Mouse (Mus musculus): ENCODE results near the gene Ddc. TPM values are rescaled to one million over a fixed set of nuclear protein-coding genes. Genes with fewer than 3 reads are reported as not detected.
A peak's percentile ranks its signal among the peaks of the same experiment; 100 is the strongest.

Ddc gene
- polyA plus RNA-seq, 1 experiment, result 3.6 TPM

DNA sequence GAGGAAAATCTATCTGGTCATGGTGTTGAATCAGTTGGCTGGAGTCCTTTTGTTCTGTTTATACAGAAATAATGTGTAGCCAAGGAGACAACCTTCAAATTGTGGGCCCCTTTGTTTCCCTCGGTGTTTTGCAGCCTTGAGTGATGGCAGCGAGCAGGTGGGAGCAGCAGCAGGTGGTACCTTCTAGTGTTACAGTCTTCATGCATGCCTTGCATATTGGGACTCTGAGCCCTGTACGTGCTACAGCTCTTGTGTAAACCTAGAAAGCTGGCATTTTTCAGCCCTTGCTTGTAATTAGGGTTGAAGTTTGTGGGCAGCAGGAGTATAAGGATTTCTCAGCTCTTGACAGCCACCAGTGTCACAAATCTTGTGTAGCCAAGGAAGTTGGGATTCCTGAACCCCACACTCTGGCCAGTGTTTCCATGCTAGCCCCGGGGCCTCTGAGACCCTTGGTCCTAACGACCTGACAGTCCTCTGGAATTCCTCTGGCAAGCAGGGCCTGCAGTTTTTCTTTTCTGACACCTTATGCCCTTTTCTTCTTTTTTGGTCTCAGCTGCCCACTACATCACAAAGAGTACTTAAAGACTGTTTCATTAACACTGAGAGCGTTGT is 42.8 kb downstream of the Ddc start:
- DNase-seq, result no peak
- H3K4me1 ChIP-seq (ENCODE audit: control insufficient read depth, insufficient read depth, low read length), result no peaks in the 10 kb centered on the region; the same call in 1 of the 2 replicates
- H3K4me3 ChIP-seq (replicated peaks; ENCODE audit: extremely low read depth, low read depth, low read length), result no peak overlapping the region
- TF ChIP-seq POLR2A (IDR thresholded peaks at IDR 0.05; ENCODE audit: borderline replicate concordance, extremely low read depth, low read depth, low read length) (no peak), CTCF (IDR thresholded peaks at IDR 0.05; ENCODE audit: insufficient read depth, low read length) (no peak)
- WGBS, result 57% methylated on average over 6 of the region's 6 CpGs

DNA sequence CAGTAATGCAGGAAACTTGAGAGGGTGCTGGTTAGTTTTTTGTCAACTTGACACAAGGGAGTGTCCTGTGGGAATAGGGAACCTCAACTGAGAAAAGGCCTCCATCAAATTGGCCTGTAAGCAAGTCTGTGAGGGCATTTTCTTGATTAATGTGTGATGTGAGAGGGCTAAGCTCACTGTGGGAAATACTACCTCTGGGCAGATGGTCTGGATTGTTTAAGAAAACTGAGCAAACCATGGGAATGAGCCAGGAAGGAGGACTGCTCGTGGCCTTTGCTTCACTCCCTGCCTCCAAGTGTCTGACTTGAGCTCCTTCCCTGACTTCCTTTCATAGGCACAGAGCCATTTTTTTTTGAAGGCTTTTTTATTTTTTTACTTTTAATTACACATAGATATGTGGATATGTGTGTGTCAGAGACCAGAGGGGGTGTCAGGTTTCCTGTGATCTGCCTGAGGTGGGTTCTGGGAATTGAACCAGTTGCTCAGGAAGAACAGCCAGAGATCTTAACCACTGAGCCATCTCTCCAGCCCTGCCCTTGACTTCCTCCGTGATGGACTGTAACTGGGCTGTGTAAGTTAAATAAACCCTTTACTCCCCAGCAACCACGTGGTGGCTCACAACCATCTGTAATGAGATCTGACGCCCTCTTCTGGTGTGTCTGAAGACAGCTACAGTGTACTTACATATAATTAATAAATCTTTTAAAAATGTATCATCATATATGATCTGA is 44.0 kb downstream of the Ddc start:
- Histone ChIP-seq H3K4me1 (ENCODE audit: control insufficient read depth, insufficient read depth, low read length) (no peaks in the 10 kb centered on the region; the same call in 1 of the 2 replicates), H3K4me3 (replicated peaks; ENCODE audit: extremely low read depth, low read depth, low read length) (no peak overlapping the region)
- no peak for TF ChIP-seq POLR2A (IDR thresholded peaks at IDR 0.05; ENCODE audit: borderline replicate concordance, extremely low read depth, low read depth, low read length)
- TF ChIP-seq CTCF (IDR thresholded peaks at IDR 0.05; ENCODE audit: insufficient read depth, low read length), result no peak
- 45% methylated on average over 4 of the region's 4 CpGs for WGBS
- DNase-seq, result no peak

DNA sequence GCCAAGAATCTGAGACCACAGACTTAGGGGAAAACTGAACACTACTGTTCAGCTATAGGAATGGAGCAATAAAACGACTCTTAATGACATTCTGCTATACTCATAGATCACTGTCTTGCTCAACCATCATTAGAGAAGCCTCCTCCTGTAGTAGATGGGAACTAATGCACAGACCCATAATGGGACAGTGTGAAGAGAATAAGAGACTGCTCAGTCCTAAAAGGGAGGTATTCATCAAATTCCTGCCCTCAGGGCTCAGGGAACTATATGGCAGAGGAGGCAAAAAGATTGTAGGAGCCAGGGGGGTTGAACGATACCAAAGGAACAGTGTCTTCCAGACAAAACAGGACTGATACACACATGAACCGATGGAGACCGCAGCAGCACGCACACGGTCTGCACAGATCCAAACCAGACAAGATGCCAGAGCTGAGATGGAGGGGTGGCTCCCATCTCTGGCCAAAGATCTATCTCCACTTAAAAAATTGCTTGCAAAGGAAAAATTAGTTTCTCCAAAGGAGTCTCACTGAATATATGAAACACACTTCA is 45.9 kb downstream of the Ddc start:
- Histone ChIP-seq H3K4me1 (ENCODE audit: control insufficient read depth, insufficient read depth, low read length) (no peaks in the 10 kb centered on the region; the same call in 1 of the 2 replicates), H3K4me3 (replicated peaks; ENCODE audit: extremely low read depth, low read depth, low read length) (no peak overlapping the region)
- TF ChIP-seq POLR2A (IDR thresholded peaks at IDR 0.05; ENCODE audit: borderline replicate concordance, extremely low read depth, low read depth, low read length), result no peak
- TF ChIP-seq CTCF (IDR thresholded peaks at IDR 0.05; ENCODE audit: insufficient read depth, low read length), result no peak
- no peak for DNase-seq
- 76% methylated on average over 6 of the region's 6 CpGs for WGBS

DNA sequence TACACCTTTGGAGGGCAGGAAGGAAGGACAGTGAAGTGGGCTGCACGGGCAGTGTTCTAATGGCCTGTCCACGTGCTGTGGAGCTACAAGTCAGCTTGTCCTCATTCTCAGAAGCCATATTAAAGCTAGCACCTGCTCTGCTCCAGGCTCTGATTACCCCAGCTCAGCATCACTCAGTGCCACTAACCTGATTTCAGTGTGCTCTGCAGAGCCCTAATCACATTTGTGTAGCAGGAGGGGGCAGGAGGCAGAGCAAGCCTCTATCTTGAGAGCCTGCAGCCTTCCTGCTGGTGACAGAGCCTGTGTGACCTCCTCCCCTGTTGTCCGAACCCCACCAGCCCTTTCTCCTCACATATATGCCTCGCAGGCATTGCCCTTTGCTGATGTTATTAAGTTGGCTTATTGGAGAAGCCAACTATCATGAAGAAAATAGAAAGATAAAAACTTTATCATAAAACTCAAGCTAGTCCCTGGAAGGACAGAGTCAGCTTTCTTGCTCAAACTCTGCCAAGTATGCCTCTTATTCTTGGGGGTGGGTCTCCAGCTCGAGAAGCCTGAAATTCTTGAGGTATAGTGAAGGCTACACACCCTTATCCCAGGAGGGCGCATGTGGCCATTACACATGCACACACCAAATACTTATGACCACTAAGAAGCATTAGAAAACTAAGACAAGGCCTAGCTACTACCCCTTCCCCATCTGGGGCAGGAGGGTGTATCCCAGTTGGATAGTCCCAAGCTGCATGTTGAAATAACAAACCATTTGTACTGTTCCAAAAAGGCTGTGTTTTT is 47.3 kb downstream of the Ddc start:
- DNase-seq, result no peak
- WGBS, result 70% methylated on average over 6 of the region's 6 CpGs
- H3K4me1 ChIP-seq (ENCODE audit: control insufficient read depth, insufficient read depth, low read length), result no peaks in the 10 kb centered on the region
- no peak for TF ChIP-seq POLR2A (IDR thresholded peaks at IDR 0.05; ENCODE audit: borderline replicate concordance, extremely low read depth, low read depth, low read length)
- no peak for TF ChIP-seq CTCF (IDR thresholded peaks at IDR 0.05; ENCODE audit: insufficient read depth, low read length)
- no peak overlapping the region for H3K4me3 ChIP-seq (replicated peaks; ENCODE audit: extremely low read depth, low read depth, low read length)

DNA sequence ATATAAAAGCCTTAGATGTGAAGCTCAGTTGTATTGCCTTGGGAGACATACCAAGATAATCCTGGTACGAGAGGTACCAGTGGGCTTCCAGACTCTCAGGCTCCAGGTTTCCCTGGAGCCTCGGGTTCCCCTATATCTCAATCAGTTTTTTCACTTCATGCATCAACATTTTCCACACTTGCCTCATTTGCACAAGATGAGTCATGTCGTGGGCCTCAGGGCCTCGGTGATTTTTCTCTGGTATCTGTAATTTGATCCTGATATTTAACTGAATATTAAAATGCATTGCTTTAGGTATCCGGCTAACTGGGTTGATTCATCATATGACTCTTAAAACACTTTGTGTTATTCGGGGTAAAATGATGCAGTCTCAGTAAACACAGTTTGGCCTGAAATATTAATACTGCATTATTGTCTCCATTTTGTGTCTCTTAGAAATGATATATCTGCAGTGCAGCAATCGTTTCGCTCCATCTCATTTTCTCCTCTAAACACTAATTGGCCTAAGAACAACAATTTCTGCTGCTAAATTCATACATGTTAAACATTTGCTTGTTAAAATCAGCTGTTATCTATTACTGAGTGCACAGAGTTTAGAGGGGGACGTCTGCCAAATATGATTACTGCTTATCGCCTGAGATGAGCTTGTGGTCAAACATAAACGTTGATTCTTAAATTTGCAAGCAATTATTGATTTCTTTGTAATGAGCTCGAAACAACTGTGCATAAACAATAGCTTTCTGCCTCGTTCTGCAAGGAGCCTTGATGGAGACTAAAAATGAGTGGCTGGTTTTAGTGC is 48.2 kb downstream of the Ddc start:
- WGBS, result 70% methylated on average over 13 of the region's 13 CpGs
- no peak for TF ChIP-seq POLR2A (IDR thresholded peaks at IDR 0.05; ENCODE audit: borderline replicate concordance, extremely low read depth, low read depth, low read length)
- TF ChIP-seq CTCF (IDR thresholded peaks at IDR 0.05; ENCODE audit: insufficient read depth, low read length), result no peak
- no peak overlapping the region for H3K4me3 ChIP-seq (replicated peaks; ENCODE audit: extremely low read depth, low read depth, low read length)
- DNase-seq, result no peak
- no peaks in the 10 kb centered on the region for H3K4me1 ChIP-seq (ENCODE audit: control insufficient read depth, insufficient read depth, low read length)

DNA sequence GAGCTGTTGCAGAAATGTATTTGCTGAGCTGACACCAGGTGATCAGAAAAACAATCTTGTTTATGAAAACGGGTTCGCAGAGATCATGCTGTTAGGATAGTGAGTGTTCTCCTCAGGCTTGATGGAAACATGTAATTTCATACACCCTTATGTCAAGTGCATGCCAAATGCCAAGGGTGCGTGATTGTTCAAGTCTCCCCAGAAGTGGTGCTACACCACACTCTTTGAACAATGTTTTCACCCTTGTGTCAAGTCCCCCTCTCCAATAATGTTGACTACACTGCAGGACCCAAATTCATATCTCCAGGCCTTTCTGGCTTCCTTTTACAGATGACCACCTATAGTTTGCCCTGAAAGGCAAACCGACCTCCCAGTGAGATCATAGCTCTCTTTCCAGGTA is 49.5 kb downstream of the Ddc start:
- WGBS, result 73% methylated on average over 4 of the region's 4 CpGs
- Histone ChIP-seq H3K4me1 (ENCODE audit: control insufficient read depth, insufficient read depth, low read length) (no peaks in the 10 kb centered on the region), H3K4me3 (replicated peaks; ENCODE audit: extremely low read depth, low read depth, low read length) (no peak overlapping the region)
- DNase-seq, result no peak
- TF ChIP-seq CTCF (IDR thresholded peaks at IDR 0.05; ENCODE audit: insufficient read depth, low read length) (no peak), POLR2A (IDR thresholded peaks at IDR 0.05; ENCODE audit: borderline replicate concordance, extremely low read depth, low read depth, low read length) (no peak)

DNA sequence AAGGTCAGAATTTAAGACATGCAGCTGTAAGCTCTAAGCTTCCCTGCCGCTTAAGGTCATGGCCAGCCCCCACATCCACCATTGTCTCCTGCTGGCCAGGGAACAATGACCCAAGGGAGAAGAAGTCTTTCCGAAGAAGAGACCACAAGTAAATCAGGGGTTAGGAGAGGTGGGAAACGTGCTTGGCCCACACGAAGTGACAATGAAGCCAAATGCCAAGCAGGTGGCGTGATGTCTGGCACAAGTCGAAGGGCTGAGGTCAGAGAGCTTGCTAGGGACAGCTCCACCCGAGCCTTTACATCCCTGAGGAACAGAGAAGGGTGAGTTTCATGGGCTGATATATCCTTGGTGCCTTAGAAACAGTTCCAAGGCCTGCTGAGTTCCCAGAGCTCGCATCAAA is 52.9 kb downstream of the Ddc start:
- no peak for DNase-seq
- TF ChIP-seq POLR2A (IDR thresholded peaks at IDR 0.05; ENCODE audit: borderline replicate concordance, extremely low read depth, low read depth, low read length) (no peak), CTCF (IDR thresholded peaks at IDR 0.05; ENCODE audit: insufficient read depth, low read length) (no peak)
- 75% methylated on average over 8 of the region's 8 CpGs for WGBS
- no peak overlapping the region for H3K4me3 ChIP-seq (replicated peaks; ENCODE audit: extremely low read depth, low read depth, low read length)
- H3K4me1 ChIP-seq (ENCODE audit: control insufficient read depth, insufficient read depth, low read length), result no peaks in the 10 kb centered on the region

DNA sequence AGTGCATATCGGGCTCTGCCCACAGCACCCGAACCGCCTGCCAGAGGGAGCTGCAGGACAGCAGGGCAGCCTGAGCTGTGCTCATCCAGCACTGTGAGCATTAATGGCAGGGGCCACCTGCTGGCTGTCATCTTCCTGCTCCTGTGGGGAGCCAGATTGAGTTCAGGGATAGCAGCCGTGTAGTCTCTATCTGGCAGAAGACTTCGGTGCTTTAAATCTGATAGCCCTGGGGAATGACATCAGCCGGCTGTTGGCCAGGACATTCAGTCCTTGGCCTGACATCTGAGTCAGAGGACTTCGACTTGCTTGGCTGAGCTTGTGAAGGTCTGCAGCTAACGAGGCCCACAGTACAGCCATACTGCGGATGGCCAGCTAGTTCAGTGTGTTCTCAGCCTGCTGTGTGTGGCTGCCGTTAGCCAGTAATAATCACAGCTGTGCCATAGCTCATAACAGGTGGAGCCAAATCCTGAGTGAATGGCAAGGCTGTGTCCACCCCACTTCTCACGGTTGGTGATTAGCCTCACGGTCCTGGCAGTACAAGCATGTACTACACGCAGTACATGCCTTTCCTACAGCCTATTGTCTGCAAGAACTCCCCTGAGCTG is 53.5 kb downstream of the Ddc start:
- Histone ChIP-seq H3K4me1 (ENCODE audit: control insufficient read depth, insufficient read depth, low read length) (no peaks in the 10 kb centered on the region), H3K4me3 (replicated peaks; ENCODE audit: extremely low read depth, low read depth, low read length) (no peak overlapping the region)
- TF ChIP-seq CTCF (IDR thresholded peaks at IDR 0.05; ENCODE audit: insufficient read depth, low read length) (peak; percentile 51), POLR2A (IDR thresholded peaks at IDR 0.05; ENCODE audit: borderline replicate concordance, extremely low read depth, low read depth, low read length) (no peak)
- DNase-seq, result no peak
- WGBS, result 58% methylated on average over 13 of the region's 13 CpGs

All from lung, adult 2 months (tissue).